Mouse (Mus musculus) liver, postnatal 0 days (tissue): Measurements from ENCODE around the gene Sctr. TPM values are rescaled to one million over a fixed set of nuclear protein-coding genes. Genes with fewer than 3 reads are reported as not detected.

Experiments
- ATAC-seq: fragments of 200-750 bp; cut with Nextera tagmentation; 2 replicates; pipeline ENCODE4 v1.8.0; 2017; ENCODE audit warnings: mild to moderate bottlenecking, moderate library complexity
- DNase-seq: peaks from one replicate; pipeline ENCODE4 v3.0.0-alpha.2; 2016
- H3K27ac ChIP-seq: fragments of 300-500 bp; sonication (generic); 2 replicates; pipeline ENCODE4 v1.5.1; 2014; ENCODE audit warnings: antibody characterized with exemption, moderate library complexity, mild to moderate bottlenecking, low read depth
- H3K27me3 ChIP-seq: fragments of 300-500 bp; sonication (generic); 2 replicates; pipeline ENCODE4 v1.6.1; 2014; ENCODE audit warnings: low read length, control low read depth, mixed read lengths; ENCODE audit not compliant: insufficient read depth
- H3K36me3 ChIP-seq: fragments of 300-500 bp; sonication (generic); replicated peaks from 2 replicates; pipeline ENCODE4 v1.6.1; 2014; ENCODE audit warnings: mild to moderate bottlenecking, control low read depth, low read length, moderate library complexity, mixed read lengths; ENCODE audit not compliant: insufficient read depth
- H3K4me1 ChIP-seq: fragments of 300-500 bp; sonication (generic); 2 replicates; pipeline ENCODE4 v1.6.1; 2014; ENCODE audit warnings: antibody characterized with exemption, mild to moderate bottlenecking, control low read depth; ENCODE audit not compliant: insufficient read depth
- H3K4me2 ChIP-seq: fragments of 300-500 bp; sonication (generic); 2 replicates; pipeline ENCODE4 v1.6.1; 2014; ENCODE audit warnings: low read depth, mild to moderate bottlenecking, low read length, moderate library complexity, mixed read lengths
- H3K4me3 ChIP-seq: fragments of 300-500 bp; sonication (generic); 2 replicates; pipeline ENCODE4 v1.5.1; 2014; ENCODE audit warnings: low read depth, low read length
- H3K9ac ChIP-seq: fragments of 300-500 bp; sonication (generic); replicated peaks from 2 replicates; pipeline ENCODE4 v1.6.1; 2014; ENCODE audit warnings: mild to moderate bottlenecking, moderate library complexity
- H3K9me3 ChIP-seq: fragments of 300-500 bp; sonication (generic); 2 replicates; pipeline ENCODE4 v1.6.1; 2016; ENCODE audit warnings: mild to moderate bottlenecking, control low read depth, low read length, mixed read lengths
- CTCF ChIP-seq: sonication (generic); IDR thresholded peaks from 2 replicates; pipeline ENCODE4 v1.5.1; 2016; ENCODE audit warnings: antibody characterized with exemption, low read depth
- EP300 ChIP-seq: IDR thresholded peaks from 2 replicates; pipeline ENCODE4 v1.6.1; 2016; ENCODE audit warnings: antibody characterized with exemption, low read depth, mild to moderate bottlenecking
- WGBS: fragments of 180-500 bp; shearing (Covaris S2); extraction: QIAGEN DNeasy Blood & Tissue Kit; methylation state at CpG from one replicate; pipeline ENCODE4 v1.1.7; 2014; ENCODE audit not compliant: insufficient replicate concordance; 5-methylcytosine and 5-hydroxymethylcytosine counted together
- polyA plus RNA-seq: library from polyadenylated mRNA; unstranded; fragments of >200 nt; fragmentation: Nextera tagmentation; extraction: Ambion mirVana; gene quantifications from 2 replicates; pipeline ENCODE4 v1.2.1, GENCODE M21; 2015

Gene Sctr
- 0.05 and 0.13 TPM in 2 replicates for polyA plus RNA-seq

DNA sequence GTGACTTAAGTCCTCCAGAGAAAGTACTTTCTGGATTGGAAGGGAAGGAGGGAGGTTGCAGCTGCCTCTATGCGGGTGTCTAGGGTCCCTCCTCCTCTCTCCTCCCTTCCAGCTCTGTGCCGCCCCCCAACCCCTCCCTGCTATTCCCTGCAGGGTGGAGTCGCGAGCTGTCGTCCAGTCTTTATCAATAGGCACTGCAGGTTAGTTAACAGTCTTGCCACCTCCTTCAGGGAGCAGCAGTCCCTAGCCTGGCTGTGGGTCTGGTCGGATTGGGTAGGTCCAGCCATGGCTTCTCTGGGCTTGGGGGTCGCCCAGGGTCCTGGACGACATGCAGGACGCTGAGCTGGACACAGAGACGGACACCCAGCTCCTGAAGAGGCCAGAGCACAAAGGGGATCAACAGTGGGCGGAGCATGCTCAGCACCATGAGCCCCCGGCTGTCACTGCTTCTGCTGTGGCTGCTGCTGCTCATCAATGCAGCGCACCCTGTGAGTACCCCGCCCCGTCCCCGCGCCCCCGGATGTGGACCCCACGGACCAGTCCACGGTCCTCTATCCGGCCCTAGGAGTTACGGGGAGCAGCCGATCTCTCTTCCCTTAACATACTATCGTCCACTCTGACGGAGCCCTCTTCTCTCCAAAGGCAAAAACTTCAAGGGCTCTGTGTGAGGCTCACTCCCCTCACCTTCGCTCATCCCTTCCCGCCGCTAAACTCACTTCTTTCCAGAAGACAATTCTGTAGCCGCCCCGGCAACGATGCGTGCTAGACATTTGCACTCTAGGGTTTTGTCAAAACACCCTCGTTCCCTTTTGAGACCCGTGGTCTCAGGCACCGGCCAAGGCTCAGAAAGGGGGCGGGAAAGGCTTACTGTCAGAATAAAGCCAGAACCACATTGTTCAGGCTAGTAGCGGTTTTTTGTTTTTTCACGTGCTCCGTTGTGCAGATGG lies at the start of gene Sctr:
TSS of gene Sctr (plus strand) at position 51 of the 947 bp plus-strand sequence.
- H3K4me2 ChIP-seq: peak within 1 kb of the TSS; percentile 55
- peak within 1 kb of the TSS; percentile 17; the same call in 1 of the 2 replicates for H3K4me3 ChIP-seq
- 0 out of 2 replicates have a peak, but pooled peaks cover 2% of the 10 kb centered on the region for H3K4me1 ChIP-seq
- H3K9me3 ChIP-seq: no peaks in the 10 kb centered on the region
- DNase-seq (no peak), ATAC-seq (no peak)
- WGBS: 2% methylated on average over 39 of the region's 39 CpGs
- H3K27ac ChIP-seq: no peak within 1 kb of the TSS
- no peaks in the 10 kb centered on the region for H3K36me3 ChIP-seq
- no peak for TF ChIP-seq CTCF
- no peak for TF ChIP-seq EP300
- H3K27me3 ChIP-seq: peaks cover 24% of the 10 kb centered on the region
- no peak within 1 kb of the TSS for H3K9ac ChIP-seq

- Histone ChIP-seq H3K4me3 (no peak overlapping the region), H3K9ac (no peak overlapping the region), H3K27ac (no peak overlapping the region), H3K4me1 (no peaks in the 10 kb centered on the region), H3K4me2 (no peak overlapping the region), H3K36me3 (no peaks in the 10 kb centered on the region), H3K27me3 (no peaks in the 10 kb centered on the region), H3K9me3 (no peaks in the 10 kb centered on the region)
- 55% methylated on average over 9 of the region's 9 CpGs for WGBS
- TF ChIP-seq CTCF (no peak), EP300 (no peak)
- ATAC-seq (no peak), DNase-seq (no peak)
These were observed 48.9 kb upstream of the Sctr start for GRCm38 (mm10) chr1:119957716-119958222.

DNA sequence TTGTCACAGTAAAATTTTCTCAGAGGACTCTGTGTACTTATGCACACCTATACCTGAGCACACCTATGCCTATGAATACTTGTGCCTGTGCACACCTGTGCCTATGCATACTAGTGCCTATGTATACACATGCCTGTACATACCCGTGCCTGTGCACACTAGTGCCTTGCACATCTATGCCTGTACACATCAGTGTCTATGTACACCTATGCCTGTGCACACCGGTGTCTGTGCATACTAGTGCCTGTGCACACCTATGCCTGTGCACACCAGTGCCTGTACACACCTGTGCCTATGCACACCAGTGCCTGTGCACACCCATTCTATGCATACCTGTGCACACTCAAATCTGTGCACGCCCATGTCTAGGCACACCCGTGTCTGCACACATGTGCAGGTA lies 47.2 kb upstream of the Sctr start:
- Histone ChIP-seq H3K4me1 (no peaks in the 10 kb centered on the region), H3K36me3 (no peaks in the 10 kb centered on the region), H3K4me2 (no peak overlapping the region), H3K4me3 (no peak overlapping the region), H3K9ac (no peak overlapping the region), H3K27me3 (no peaks in the 10 kb centered on the region), H3K9me3 (no peaks in the 10 kb centered on the region), H3K27ac (no peak overlapping the region)
- WGBS: 84% methylated on average over 4 of the region's 4 CpGs
- ATAC-seq: no peak
- TF ChIP-seq CTCF: no peak
- no peak for TF ChIP-seq EP300
- DNase-seq: no peak

DNA sequence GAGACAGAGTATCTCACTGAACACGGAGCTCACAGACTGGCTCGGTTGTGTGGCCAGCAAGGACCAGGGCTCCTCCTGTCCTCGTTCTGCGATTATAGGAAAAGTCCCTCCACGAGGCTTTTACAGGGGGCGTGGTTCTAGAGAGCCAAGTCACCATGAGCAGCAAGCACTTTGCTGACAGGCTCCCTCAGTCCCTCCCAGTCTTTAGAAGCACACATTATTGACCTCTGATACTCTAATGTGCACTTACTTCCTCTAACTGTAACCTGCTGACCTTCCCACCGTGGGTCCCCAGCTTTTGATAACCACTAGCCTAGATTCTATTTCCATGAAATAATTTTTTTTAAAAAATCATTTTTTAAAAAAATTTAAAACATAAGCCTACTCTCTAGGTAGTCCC lies 46.8 kb upstream of the Sctr start:
- no peak overlapping the region for H3K4me3 ChIP-seq
- H3K27me3 ChIP-seq: no peaks in the 10 kb centered on the region
- 50% methylated on average over 7 of the region's 7 CpGs for WGBS
- no peak for TF ChIP-seq EP300
- TF ChIP-seq CTCF: no peak
- H3K4me2 ChIP-seq: no peak overlapping the region
- no peak for ATAC-seq
- no peaks in the 10 kb centered on the region for H3K9me3 ChIP-seq
- DNase-seq: no peak
- H3K4me1 ChIP-seq: no peaks in the 10 kb centered on the region
- H3K27ac ChIP-seq: no peak overlapping the region
- H3K36me3 ChIP-seq: no peaks in the 10 kb centered on the region
- H3K9ac ChIP-seq: no peak overlapping the region

DNA sequence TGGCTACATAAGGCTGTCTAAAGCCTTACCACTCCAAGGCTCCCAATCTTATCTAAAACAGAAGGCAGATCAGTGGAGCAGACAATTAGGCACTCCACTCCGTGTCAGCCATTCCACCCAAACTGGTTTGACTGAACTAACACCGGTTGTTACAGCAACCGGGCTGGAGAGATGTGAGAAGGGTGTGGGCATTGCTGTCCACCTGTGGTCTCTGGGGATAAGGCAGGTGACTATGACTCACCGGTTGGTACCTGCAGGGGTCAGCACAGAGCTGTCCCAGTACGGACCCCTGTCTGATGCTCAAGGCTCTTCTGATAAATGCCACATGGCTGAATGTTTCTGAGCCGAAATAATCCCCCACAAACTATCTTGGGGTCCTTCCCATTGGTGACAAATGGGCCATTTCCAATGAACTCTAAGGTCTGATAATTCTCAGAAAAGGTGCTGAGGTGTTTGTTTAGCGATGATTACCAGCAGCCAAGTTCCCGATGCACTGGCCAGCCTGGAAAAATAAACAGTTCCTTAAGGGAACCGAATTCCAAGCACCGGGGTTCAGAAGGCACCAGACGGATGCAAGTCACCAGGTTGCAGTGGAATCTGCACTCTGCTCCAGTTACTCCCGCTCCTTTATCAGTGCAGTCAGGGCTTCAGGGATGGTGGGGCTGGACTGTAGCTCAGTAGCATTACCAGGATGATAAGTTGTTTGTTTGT lies 40.7 kb upstream of the Sctr start:
- Histone ChIP-seq H3K4me3 (no peak overlapping the region), H3K9ac (no peak overlapping the region), H3K36me3 (no peaks in the 10 kb centered on the region), H3K27ac (no peak overlapping the region), H3K27me3 (no peaks in the 10 kb centered on the region), H3K4me1 (no peaks in the 10 kb centered on the region), H3K9me3 (no peaks in the 10 kb centered on the region), H3K4me2 (no peak overlapping the region)
- 45% methylated on average over 12 of the region's 12 CpGs for WGBS
- no peak for ATAC-seq
- DNase-seq: peak; percentile 19
- no peak for TF ChIP-seq EP300
- peak; percentile 43 for TF ChIP-seq CTCF

DNA sequence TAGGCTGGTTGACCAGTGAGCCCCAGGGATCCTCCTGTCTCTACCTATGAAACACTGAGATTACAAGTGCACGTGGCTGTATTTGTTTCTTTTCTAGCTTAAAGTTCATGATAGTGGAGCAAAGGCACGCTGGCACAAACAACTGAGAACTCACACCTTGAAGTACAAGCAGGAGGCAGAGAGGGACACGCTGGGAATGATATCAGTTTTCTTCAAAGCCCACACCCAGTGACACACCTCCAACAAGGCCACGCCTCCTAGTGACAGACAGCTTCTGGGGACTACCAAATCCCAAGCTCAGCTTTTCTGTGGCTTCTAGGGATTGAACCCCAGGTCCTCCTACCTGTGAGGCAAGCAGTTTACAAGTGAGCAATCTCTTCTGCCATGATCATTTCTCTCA lies 33.6 kb upstream of the Sctr start:
- no peaks in the 10 kb centered on the region for H3K36me3 ChIP-seq
- H3K4me2 ChIP-seq: no peak overlapping the region
- WGBS: 34% methylated on average over 4 of the region's 4 CpGs
- no peaks in the 10 kb centered on the region for H3K9me3 ChIP-seq
- H3K4me3 ChIP-seq: no peak overlapping the region
- H3K9ac ChIP-seq: no peak overlapping the region
- TF ChIP-seq EP300 (no peak), CTCF (no peak)
- DNase-seq: no peak
- ATAC-seq: no peak
- no peaks in the 10 kb centered on the region for H3K4me1 ChIP-seq
- H3K27me3 ChIP-seq: no peaks in the 10 kb centered on the region
- no peak overlapping the region for H3K27ac ChIP-seq
